Mouse (Mus musculus): ENCODE results near the gene Abhd11.

DNA sequence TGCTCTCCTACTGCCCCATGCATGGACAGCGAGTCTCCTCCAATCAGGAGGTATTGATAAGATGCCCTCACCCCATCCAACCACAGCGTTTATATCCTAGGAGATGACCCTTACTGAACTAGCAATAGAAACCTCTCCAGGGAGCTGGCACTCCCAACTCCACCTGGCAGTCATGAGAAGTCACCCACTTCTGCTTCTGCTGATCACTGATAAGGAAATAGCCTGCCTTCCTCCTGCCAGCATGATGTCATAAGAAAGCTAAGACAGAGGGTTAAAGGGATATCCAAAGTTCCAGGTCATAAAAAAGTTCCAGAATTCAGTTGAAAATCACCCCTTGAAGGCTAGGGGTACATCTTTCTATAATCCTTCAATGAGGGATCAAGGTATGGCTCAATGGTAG, 32.8 kb upstream of the Abhd11 start:
- no peak for TF ChIP-seq CTCF (IDR thresholded peaks at IDR 0.05; ENCODE audit: borderline replicate concordance, extremely low read depth, insufficient read depth, insufficient read length)
- TF ChIP-seq POLR2A (IDR thresholded peaks at IDR 0.05; ENCODE audit: borderline replicate concordance, extremely low read depth, insufficient read depth, insufficient read length, poor library complexity, severe bottlenecking) = no peak
